Mouse (Mus musculus): Measurements from ENCODE around the gene Ror2.

DNA sequence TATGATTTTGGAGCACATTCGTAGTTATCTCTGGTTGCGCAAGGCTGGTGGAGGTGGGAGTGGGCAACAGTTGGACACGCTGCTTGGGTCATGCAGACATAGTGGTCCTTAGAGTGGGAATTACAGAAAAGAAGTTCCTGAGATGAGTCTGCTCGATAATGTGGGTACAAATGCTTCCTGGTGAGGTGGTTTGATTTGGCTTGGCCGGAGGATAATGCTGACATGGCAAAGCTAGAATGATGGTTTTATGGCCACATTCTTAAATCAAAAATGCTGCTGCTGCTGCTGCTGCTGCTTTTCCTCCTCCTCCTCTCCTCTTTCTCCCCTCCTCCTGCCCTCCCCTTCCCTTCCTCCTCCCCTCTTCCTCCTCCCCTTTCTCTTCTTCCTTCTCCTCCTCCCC, 24.5 kb upstream of the Ror2 start:
- TF ChIP-seq GATA1 (IDR thresholded peaks at IDR 0.05; ENCODE audit: borderline replicate concordance, low read length) (no peak), FLI1 (IDR thresholded peaks at IDR 0.05; ENCODE audit: low read length) (no peak)

Measured in megakaryocyte, embryonic 14.5 days (primary cell).